Mouse (Mus musculus) liver, adult 2 months (tissue): ENCODE results near the gene Alas2.

ENCODE experiments used
- CTCF ChIP-seq: fragments of 200-500 bp; IDR thresholded peaks from 2 replicates; pipeline ENCODE4 v1.5.1; 2011; ENCODE audit warnings: low read depth, low read length, control low read depth
- POLR2A ChIP-seq: fragments of 200-500 bp; IDR thresholded peaks from 2 replicates; pipeline ENCODE4 v1.6.1; 2011; ENCODE audit warnings: low read length, control low read depth; ENCODE audit not compliant: insufficient read depth; ENCODE audit errors: extremely low read depth

DNA sequence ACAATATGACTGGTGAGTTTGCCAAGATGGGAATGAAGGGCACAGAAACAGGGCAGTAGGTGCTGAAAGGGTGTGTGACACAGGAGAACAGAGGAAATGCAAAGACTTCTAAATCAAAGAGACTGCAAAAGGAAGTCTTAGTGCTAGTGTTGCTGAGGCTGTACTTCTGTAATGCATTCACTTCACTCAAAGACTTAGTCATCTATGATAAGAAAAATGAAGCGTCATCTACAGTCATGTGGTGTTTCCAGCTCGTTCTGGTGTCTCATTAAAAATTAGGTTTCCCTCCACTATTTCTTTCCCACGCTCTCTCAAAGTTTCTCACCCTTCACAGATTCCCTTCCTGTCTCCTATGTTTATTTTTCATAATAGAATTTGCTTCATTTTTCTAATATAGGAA, 6.9 kb downstream of the Alas2 start:
- no peak for TF ChIP-seq POLR2A
- TF ChIP-seq CTCF, result no peak
